Mouse (Mus musculus) thymus, postnatal 14 days (tissue): ENCODE results near the gene Stxbp1.

Source experiments
- DNase-seq: peaks from one replicate; pipeline ENCODE4 v3.0.0; 2021

Gene Stxbp1

GRCm38 (mm10) chr2:32846805-32847467 is at the start of gene Stxbp1:
Stxbp1 (minus strand) TSS chr2:32847245.
- DNase-seq: peak; percentile 93

GRCm38 (mm10) chr2:32896507-32897147 is 49.6 kb upstream of the Stxbp1 start:
- no peak for DNase-seq

GRCm38 (mm10) chr2:32895606-32896106 is 48.6 kb upstream of the Stxbp1 start:
- DNase-seq: no peak

GRCm38 (mm10) chr2:32894097-32894496 is 47.1 kb upstream of the Stxbp1 start:
- DNase-seq: no peak

GRCm38 (mm10) chr2:32892490-32892889 is 45.4 kb upstream of the Stxbp1 start:
- no peak for DNase-seq

- DNase-seq: no peak
Measured at GRCm38 (mm10) chr2:32891278-32891677, 44.2 kb upstream of the Stxbp1 start.

GRCm38 (mm10) chr2:32890280-32890679 is 43.2 kb upstream of the Stxbp1 start:
- DNase-seq: peak; percentile 31

GRCm38 (mm10) chr2:32888551-32888950 is 41.5 kb upstream of the Stxbp1 start:
- DNase-seq: no peak

GRCm38 (mm10) chr2:32888029-32888428 is 41.0 kb upstream of the Stxbp1 start:
- DNase-seq: no peak

- DNase-seq: no peak
Measured at GRCm38 (mm10) chr2:32884745-32885144, 37.7 kb upstream of the Stxbp1 start.

GRCm38 (mm10) chr2:32882283-32883043 is 35.4 kb upstream of the Stxbp1 start:
- DNase-seq: peak; percentile 13

- no peak for DNase-seq
Measured at GRCm38 (mm10) chr2:32881723-32882122, 34.7 kb upstream of the Stxbp1 start.

- DNase-seq: no peak
Measured at GRCm38 (mm10) chr2:32881054-32881453, 34.0 kb upstream of the Stxbp1 start.

GRCm38 (mm10) chr2:32879593-32879992 is 32.5 kb upstream of the Stxbp1 start:
- DNase-seq: no peak

- DNase-seq: no peak
Measured at GRCm38 (mm10) chr2:32878396-32878795, 31.4 kb upstream of the Stxbp1 start.

GRCm38 (mm10) chr2:32877761-32878393 is 30.8 kb upstream of the Stxbp1 start:
- DNase-seq: no peak

- DNase-seq: no peak
Measured at GRCm38 (mm10) chr2:32877303-32877702, 30.3 kb upstream of the Stxbp1 start.

- DNase-seq: no peak
Measured at GRCm38 (mm10) chr2:32876490-32877302, 29.7 kb upstream of the Stxbp1 start.

GRCm38 (mm10) chr2:32875675-32876489 is 28.8 kb upstream of the Stxbp1 start, which contains the start of gene Fam129b:
Fam129b (plus strand) TSS chr2:32876114.
- DNase-seq: peak; percentile 72

- no peak for DNase-seq
Measured at GRCm38 (mm10) chr2:32874951-32875674, 28.1 kb upstream of the Stxbp1 start.

GRCm38 (mm10) chr2:32874070-32874469 is 27.0 kb upstream of the Stxbp1 start:
- no peak for DNase-seq
